Mouse (Mus musculus) lung, postnatal 0 days (tissue): ENCODE measurements around the gene Ercc2. TPM values are rescaled to one million over a fixed set of nuclear protein-coding genes. Genes with fewer than 3 reads are reported as not detected.

Source experiments
- ATAC-seq: fragments of 200-750 bp; cut with Nextera tagmentation; 2 replicates; pipeline ENCODE4 v1.8.0; 2017; ENCODE audit warnings: moderate library complexity
- DNase-seq: peaks from one replicate; pipeline ENCODE4 v3.0.0-alpha.2; 2016; ENCODE audit warnings: low spot score
- H3K27ac ChIP-seq: fragments of 300-500 bp; sonication (generic); 2 replicates; pipeline ENCODE4 v1.5.1; 2014; ENCODE audit warnings: antibody characterized with exemption, mild to moderate bottlenecking, low read length, mixed read lengths
- H3K27me3 ChIP-seq: fragments of 300-500 bp; sonication (generic); replicated peaks from 2 replicates; pipeline ENCODE4 v1.6.1; 2014; ENCODE audit warnings: low read length, mixed read lengths; ENCODE audit not compliant: insufficient read depth
- H3K36me3 ChIP-seq: fragments of 300-500 bp; sonication (generic); 2 replicates; pipeline ENCODE4 v1.6.1; 2014; ENCODE audit warnings: low read length, mixed read lengths; ENCODE audit not compliant: insufficient read depth
- H3K4me1 ChIP-seq: fragments of 300-500 bp; sonication (generic); 2 replicates; pipeline ENCODE4 v1.6.1; 2014; ENCODE audit warnings: antibody characterized with exemption, low read depth, low read length, mixed read lengths; ENCODE audit not compliant: insufficient read depth
- H3K4me2 ChIP-seq: fragments of 300-500 bp; sonication (generic); replicated peaks from 2 replicates; pipeline ENCODE4 v1.6.1; 2014; ENCODE audit warnings: low read depth, mild to moderate bottlenecking, low read length, moderate library complexity, mixed read lengths
- H3K4me3 ChIP-seq: fragments of 300-500 bp; sonication (generic); 2 replicates; pipeline ENCODE4 v1.5.1; 2014; ENCODE audit warnings: low read depth, low read length
- H3K9ac ChIP-seq: fragments of 300-500 bp; sonication (generic); replicated peaks from 2 replicates; pipeline ENCODE4 v1.6.1; 2014; ENCODE audit warnings: low read depth, mild to moderate bottlenecking
- H3K9me3 ChIP-seq: fragments of 300-500 bp; sonication (generic); 2 replicates; pipeline ENCODE4 v1.6.1; 2016; ENCODE audit warnings: low read length, mixed read lengths
- CTCF ChIP-seq: IDR thresholded peaks from 2 replicates; pipeline ENCODE4 v1.5.1; 2016; ENCODE audit warnings: antibody characterized with exemption, mild to moderate bottlenecking
- EP300 ChIP-seq: IDR thresholded peaks from 2 replicates; pipeline ENCODE4 v1.6.1; 2016; ENCODE audit warnings: antibody characterized with exemption, mild to moderate bottlenecking, control low read depth
- WGBS: fragments of 180-500 bp; shearing (Covaris S2); extraction: QIAGEN DNeasy Blood & Tissue Kit; methylation state at CpG from one replicate; pipeline ENCODE4 v1.1.7; 2014; 5-methylcytosine and 5-hydroxymethylcytosine counted together
- polyA plus RNA-seq: library from polyadenylated mRNA; unstranded; fragments of >200 nt; fragmentation: Nextera tagmentation; extraction: Ambion mirVana; gene quantifications from 2 replicates; pipeline ENCODE4 v1.2.1, GENCODE M21; 2015

Gene Ercc2
- polyA plus RNA-seq, 1 experiment from 2014 or later = 9.4 TPM

DNA sequence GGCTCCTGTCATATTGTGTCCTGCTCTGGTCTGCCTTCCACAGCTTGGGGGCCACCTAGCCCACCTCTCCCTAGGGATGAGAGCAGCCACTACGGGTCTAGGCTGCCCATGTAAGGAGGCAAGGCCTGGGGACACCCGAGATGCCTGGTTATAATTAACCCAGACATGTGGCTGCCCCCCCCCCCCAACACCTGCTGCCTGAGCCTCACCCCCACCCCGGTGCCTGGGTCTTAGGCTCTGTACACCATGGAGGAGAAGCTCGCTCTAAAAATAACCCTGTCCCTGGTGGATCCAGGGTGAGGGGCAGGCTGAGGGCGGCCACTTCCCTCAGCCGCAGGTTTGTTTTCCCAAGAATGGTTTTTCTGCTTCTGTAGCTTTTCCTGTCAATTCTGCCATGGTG is 27.9 kb downstream of the Ercc2 start:
- Histone ChIP-seq H3K4me1 (no peaks in the 10 kb centered on the region), H3K9ac (no peak overlapping the region), H3K9me3 (no peaks in the 10 kb centered on the region), H3K4me3 (no peak overlapping the region), H3K36me3 (no peaks in the 10 kb centered on the region), H3K27ac (no peak overlapping the region), H3K27me3 (no peaks in the 10 kb centered on the region), H3K4me2 (no peak overlapping the region)
- TF ChIP-seq EP300 = no peak
- TF ChIP-seq CTCF = no peak
- 37% methylated on average over 6 of the region's 6 CpGs for WGBS
- DNase-seq = no peak
- ATAC-seq = no peak

DNA sequence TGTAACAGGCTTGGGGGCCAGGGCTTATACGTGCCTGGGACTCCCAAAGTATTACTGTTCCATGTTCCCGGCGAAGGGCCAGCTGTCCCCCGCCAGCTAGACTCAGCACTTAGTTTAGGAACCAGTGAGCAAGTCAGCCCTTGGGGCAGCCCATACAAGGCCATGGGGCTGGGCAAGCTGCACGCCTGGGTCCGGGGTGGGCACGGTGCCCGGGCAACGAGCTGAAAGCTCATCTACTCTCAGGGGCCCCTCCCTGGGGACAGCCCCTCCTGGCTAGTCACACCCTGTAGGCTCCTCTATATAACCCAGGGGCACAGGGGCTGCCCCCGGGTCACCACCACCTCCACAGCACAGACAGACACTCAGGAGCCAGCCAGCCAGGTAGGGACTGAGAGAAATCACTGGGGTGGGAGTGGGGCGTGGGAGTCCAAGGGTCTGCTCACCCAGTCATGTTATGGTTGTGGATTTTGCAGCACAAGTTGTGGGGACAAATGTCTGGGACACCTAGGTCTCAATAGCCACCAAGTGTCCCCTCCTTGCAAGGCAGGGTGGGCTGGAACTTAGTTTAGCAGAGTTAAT is 29.0 kb downstream of the Ercc2 start:
- WGBS = 70% methylated on average over 11 of the region's 11 CpGs
- no peak for DNase-seq
- no peak overlapping the region for H3K4me3 ChIP-seq
- no peak overlapping the region for H3K27ac ChIP-seq
- 0 out of 2 replicates have a peak, but pooled peaks have one; percentile 23 for ATAC-seq
- H3K4me1 ChIP-seq = no peaks in the 10 kb centered on the region
- no peak overlapping the region for H3K9ac ChIP-seq
- no peaks in the 10 kb centered on the region for H3K36me3 ChIP-seq
- no peak overlapping the region for H3K4me2 ChIP-seq
- TF ChIP-seq CTCF (no peak), EP300 (no peak)
- no peaks in the 10 kb centered on the region for H3K27me3 ChIP-seq
- H3K9me3 ChIP-seq = no peaks in the 10 kb centered on the region

DNA sequence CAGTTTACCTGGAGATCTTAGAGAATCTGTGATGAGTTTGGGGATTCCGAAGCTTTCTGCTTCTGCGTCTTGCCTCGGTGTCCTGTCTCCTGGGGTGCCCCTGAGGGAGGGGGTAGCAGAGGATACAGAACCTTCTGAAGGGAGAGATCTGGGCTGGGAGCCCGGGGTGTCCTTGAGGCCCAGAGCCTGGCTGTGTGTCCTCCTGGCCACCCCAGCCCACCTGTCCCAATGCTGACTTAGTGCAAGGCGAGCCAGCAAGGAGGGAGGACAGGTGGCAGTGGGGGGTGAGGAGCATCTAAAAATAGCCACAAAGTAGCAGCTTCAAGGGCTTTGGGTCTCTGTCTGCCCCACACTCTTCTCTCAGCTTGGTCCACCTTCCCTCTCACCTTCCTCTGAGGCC is 30.0 kb downstream of the Ercc2 start:
- Histone ChIP-seq H3K9me3 (no peaks in the 10 kb centered on the region), H3K27me3 (no peaks in the 10 kb centered on the region), H3K4me2 (no peak overlapping the region), H3K27ac (no peak overlapping the region), H3K36me3 (no peaks in the 10 kb centered on the region), H3K4me3 (no peak overlapping the region), H3K9ac (no peak overlapping the region), H3K4me1 (no peaks in the 10 kb centered on the region)
- 80% methylated on average over 5 of the region's 5 CpGs for WGBS
- ATAC-seq (no peak), DNase-seq (no peak)
- TF ChIP-seq CTCF (no peak), EP300 (no peak)

DNA sequence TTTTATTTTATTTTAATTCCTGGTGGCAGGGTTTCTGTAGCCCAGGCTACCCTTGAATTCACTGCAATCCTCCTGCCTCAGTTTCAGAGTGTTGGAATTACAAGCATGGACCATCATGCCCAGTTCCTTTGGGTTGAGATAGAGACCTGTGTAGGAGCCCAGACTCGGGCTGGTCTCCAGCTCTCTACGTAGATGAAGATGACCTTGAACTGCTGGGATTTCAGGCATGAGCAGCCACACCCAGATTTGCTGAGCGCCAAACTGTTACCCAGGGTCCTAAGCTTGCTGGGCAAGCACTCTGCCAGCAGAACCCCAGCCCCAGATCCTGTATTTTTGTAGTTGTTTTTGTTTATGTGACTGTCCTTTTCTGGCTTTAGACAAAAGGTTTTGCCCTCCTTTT is 31.7 kb downstream of the Ercc2 start:
- no peak for TF ChIP-seq EP300
- no peak for TF ChIP-seq CTCF
- no peak overlapping the region for H3K4me3 ChIP-seq
- H3K27ac ChIP-seq = no peak overlapping the region
- H3K9me3 ChIP-seq = no peaks in the 10 kb centered on the region
- no peak overlapping the region for H3K4me2 ChIP-seq
- 77% methylated on average over 3 of the region's 3 CpGs for WGBS
- DNase-seq (no peak), ATAC-seq (no peak)
- no peak overlapping the region for H3K9ac ChIP-seq
- no peaks in the 10 kb centered on the region for H3K36me3 ChIP-seq
- no peaks in the 10 kb centered on the region for H3K4me1 ChIP-seq
- no peaks in the 10 kb centered on the region for H3K27me3 ChIP-seq

DNA sequence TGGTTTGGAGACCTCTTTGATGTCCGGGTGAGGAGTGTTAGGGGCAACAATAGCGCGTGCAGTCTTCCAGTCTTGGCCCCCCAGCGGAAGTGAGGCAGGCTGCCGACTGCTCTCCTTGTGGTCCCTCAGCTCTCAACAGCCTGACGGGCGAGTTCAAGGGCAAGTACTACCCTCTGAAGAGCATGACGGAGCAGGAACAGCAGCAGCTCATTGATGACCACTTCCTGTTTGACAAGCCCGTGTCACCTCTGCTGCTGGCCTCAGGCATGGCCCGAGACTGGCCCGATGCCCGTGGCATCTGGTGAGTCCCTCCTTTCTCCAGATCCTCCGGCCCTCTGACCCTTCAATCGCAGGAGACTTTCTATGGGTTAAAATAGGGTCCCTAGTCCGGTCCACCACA is 34.8 kb downstream of the Ercc2 start:
- H3K9me3 ChIP-seq = no peaks in the 10 kb centered on the region
- H3K4me1 ChIP-seq = no peaks in the 10 kb centered on the region
- no peak overlapping the region for H3K4me2 ChIP-seq
- H3K9ac ChIP-seq = no peak overlapping the region
- H3K36me3 ChIP-seq = no peaks in the 10 kb centered on the region
- TF ChIP-seq EP300 (no peak), CTCF (no peak)
- no peak overlapping the region for H3K4me3 ChIP-seq
- ATAC-seq (no peak), DNase-seq (no peak)
- WGBS = 41% methylated on average over 15 of the region's 15 CpGs
- no peak overlapping the region for H3K27ac ChIP-seq
- H3K27me3 ChIP-seq = peaks cover 10% of the 10 kb centered on the region

DNA sequence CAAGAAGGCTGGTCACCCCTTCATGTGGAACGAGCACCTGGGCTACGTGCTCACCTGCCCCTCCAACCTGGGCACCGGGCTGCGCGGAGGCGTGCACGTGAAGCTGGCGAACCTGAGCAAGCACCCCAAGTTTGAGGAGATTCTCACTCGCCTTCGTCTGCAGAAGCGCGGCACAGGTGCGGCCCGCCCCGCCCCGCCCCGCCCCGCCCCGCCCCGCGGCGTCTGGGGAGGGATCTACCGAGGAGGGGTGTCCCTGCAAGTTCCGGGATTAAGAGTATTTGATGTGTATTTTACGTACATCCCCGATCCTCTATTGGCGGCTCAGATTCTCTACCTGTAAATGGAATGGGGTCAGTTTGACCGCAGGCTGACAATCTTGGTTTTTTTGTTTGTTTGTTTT is 38.3 kb downstream of the Ercc2 start:
- no peak for ATAC-seq
- Histone ChIP-seq H3K27me3 (peaks cover 10% of the 10 kb centered on the region), H3K9me3 (no peaks in the 10 kb centered on the region), H3K4me3 (0 out of 2 replicates have a peak overlapping the region, but pooled peaks have one; percentile 2), H3K36me3 (no peaks in the 10 kb centered on the region), H3K9ac (no peak overlapping the region), H3K4me1 (no peaks in the 10 kb centered on the region), H3K27ac (no peak overlapping the region), H3K4me2 (peak overlapping the region; percentile 27)
- 3% methylated on average over 28 of the region's 28 CpGs for WGBS
- DNase-seq = no peak
- TF ChIP-seq EP300 (no peak), CTCF (no peak)
